Mouse (Mus musculus): ENCODE measurements around the gene Dnm3. TPM values are rescaled to one million over a fixed set of nuclear protein-coding genes. Genes with fewer than 3 reads are reported as not detected.
A peak's percentile ranks its signal among the peaks of the same experiment; 100 is the strongest.

The Dnm3 gene
- polyA plus RNA-seq, 1 experiment from 2014 or later: 12.9 TPM

GRCm38 (mm10) chr1:161957964-161958950, 519.6 kb downstream of the Dnm3 start:
- no peak overlapping the region for H3K4me3 ChIP-seq (ENCODE audit: low read depth, low read length)
- DNase-seq (ENCODE audit: low spot score) (no peak), ATAC-seq (ENCODE audit: insufficient read depth, low FRiP score, low TSS enrichment) (no peak)
- no peak overlapping the region for H3K9ac ChIP-seq (ENCODE audit: low read length)
- H3K36me3 ChIP-seq (ENCODE audit: control insufficient read depth, insufficient read depth, low read length): no peaks in the 10 kb centered on the region
- WGBS: 84% methylated on average over 19 of the region's 19 CpGs
- no peaks in the 10 kb centered on the region for H3K9me3 ChIP-seq (ENCODE audit: control insufficient read depth, low read length)
- no peak overlapping the region for H3K27ac ChIP-seq (ENCODE audit: low read depth, low read length)
- no peaks in the 10 kb centered on the region for H3K27me3 ChIP-seq (ENCODE audit: control insufficient read depth, insufficient read depth, low read length)
- H3K4me1 ChIP-seq (ENCODE audit: control insufficient read depth, insufficient read depth, low read length): no peaks in the 10 kb centered on the region
- no peak overlapping the region for H3K4me2 ChIP-seq (ENCODE audit: low read depth)

- no peak for DNase-seq (ENCODE audit: low spot score)
These were observed 522.0 kb downstream of the Dnm3 start for GRCm38 (mm10) chr1:161955846-161956245.

GRCm38 (mm10) chr1:161952599-161952998, 525.2 kb downstream of the Dnm3 start:
- H3K4me2 ChIP-seq (ENCODE audit: low read depth): no peak overlapping the region
- ATAC-seq (ENCODE audit: insufficient read depth, low FRiP score, low TSS enrichment) (no peak), DNase-seq (ENCODE audit: low spot score) (no peak)
- H3K4me3 ChIP-seq (ENCODE audit: low read depth, low read length): no peak overlapping the region
- H3K27me3 ChIP-seq (ENCODE audit: control insufficient read depth, insufficient read depth, low read length): no peaks in the 10 kb centered on the region
- H3K36me3 ChIP-seq (ENCODE audit: control insufficient read depth, insufficient read depth, low read length): no peaks in the 10 kb centered on the region
- WGBS: 68% methylated on average over 1 of the region's 1 CpGs
- no peak overlapping the region for H3K9ac ChIP-seq (ENCODE audit: low read length)
- no peaks in the 10 kb centered on the region for H3K9me3 ChIP-seq (ENCODE audit: control insufficient read depth, low read length)
- no peaks in the 10 kb centered on the region for H3K4me1 ChIP-seq (ENCODE audit: control insufficient read depth, insufficient read depth, low read length)
- no peak overlapping the region for H3K27ac ChIP-seq (ENCODE audit: low read depth, low read length)

More at GRCm38 (mm10) chr1:161955846-161956245, 522.0 kb downstream of the Dnm3 start:
- Histone ChIP-seq H3K4me3 (ENCODE audit: low read depth, low read length) (no peak overlapping the region), H3K9ac (ENCODE audit: low read length) (no peak overlapping the region), H3K36me3 (ENCODE audit: control insufficient read depth, insufficient read depth, low read length) (no peaks in the 10 kb centered on the region), H3K4me2 (ENCODE audit: low read depth) (no peak overlapping the region), H3K27me3 (ENCODE audit: control insufficient read depth, insufficient read depth, low read length) (no peaks in the 10 kb centered on the region), H3K9me3 (ENCODE audit: control insufficient read depth, low read length) (no peaks in the 10 kb centered on the region), H3K27ac (ENCODE audit: low read depth, low read length) (no peak overlapping the region), H3K4me1 (ENCODE audit: control insufficient read depth, insufficient read depth, low read length) (no peaks in the 10 kb centered on the region)
- 67% methylated on average over 5 of the region's 5 CpGs for WGBS
- ATAC-seq (ENCODE audit: insufficient read depth, low FRiP score, low TSS enrichment): no peak

GRCm38 (mm10) chr1:161951009-161951779, 526.6 kb downstream of the Dnm3 start:
- Histone ChIP-seq H3K4me3 (ENCODE audit: low read depth, low read length) (no peak overlapping the region), H3K9ac (ENCODE audit: low read length) (no peak overlapping the region), H3K9me3 (ENCODE audit: control insufficient read depth, low read length) (no peaks in the 10 kb centered on the region), H3K36me3 (ENCODE audit: control insufficient read depth, insufficient read depth, low read length) (no peaks in the 10 kb centered on the region), H3K27me3 (ENCODE audit: control insufficient read depth, insufficient read depth, low read length) (no peaks in the 10 kb centered on the region), H3K27ac (ENCODE audit: low read depth, low read length) (no peak overlapping the region), H3K4me2 (ENCODE audit: low read depth) (no peak overlapping the region), H3K4me1 (ENCODE audit: control insufficient read depth, insufficient read depth, low read length) (no peaks in the 10 kb centered on the region)
- ATAC-seq (ENCODE audit: insufficient read depth, low FRiP score, low TSS enrichment) (no peak), DNase-seq (ENCODE audit: low spot score) (no peak)
- WGBS: 80% methylated on average over 5 of the region's 5 CpGs

GRCm38 (mm10) chr1:161942082-161942481, 535.8 kb downstream of the Dnm3 start:
- DNase-seq (ENCODE audit: low spot score) (no peak), ATAC-seq (ENCODE audit: insufficient read depth, low FRiP score, low TSS enrichment) (no peak)
- 91% methylated on average over 2 of the region's 2 CpGs for WGBS
- H3K4me1 ChIP-seq (ENCODE audit: control insufficient read depth, insufficient read depth, low read length): no peaks in the 10 kb centered on the region
- H3K4me3 ChIP-seq (ENCODE audit: low read depth, low read length): no peak overlapping the region
- no peaks in the 10 kb centered on the region for H3K27me3 ChIP-seq (ENCODE audit: control insufficient read depth, insufficient read depth, low read length)
- H3K36me3 ChIP-seq (ENCODE audit: control insufficient read depth, insufficient read depth, low read length): no peaks in the 10 kb centered on the region
- no peaks in the 10 kb centered on the region for H3K9me3 ChIP-seq (ENCODE audit: control insufficient read depth, low read length)
- H3K27ac ChIP-seq (ENCODE audit: low read depth, low read length): no peak overlapping the region
- no peak overlapping the region for H3K9ac ChIP-seq (ENCODE audit: low read length)
- no peak overlapping the region for H3K4me2 ChIP-seq (ENCODE audit: low read depth)

MicroRNA genes within 50 kb of the gene (microRNA counts, 519-probe panel; counts per million panel counts)
- microRNA mmu-miR-199a-3p (7,032 counts per million, percentile 99 among the panel's probes with 10 or more counts), microRNA mmu-miR-199a-5p (6,933 counts per million, percentile 99 among the panel's probes with 10 or more counts), microRNA mmu-miR-214 (5,083 counts per million, percentile 89 among the panel's probes with 10 or more counts)

Small RNA genes within 50 kb of the gene (microRNA-seq; reads per million reads assigned to microRNA genes)
- gene Mir199a-2: 91.9 reads per million, percentile 50 among the genes with 10 or more reads in this experiment
- 8,414 reads per million, percentile 94 among the genes with 10 or more reads in this experiment for gene Mir214

Other genes starting within 250 kb of the Dnm3 start
- 15.5 and 20.3 TPM in 2 replicates for gene Mettl13, start 70.5 kb upstream of the Dnm3 start, polyA plus RNA-seq (2014; fragmentation: Nextera tagmentation; extraction: Ambion mirVana)
- 60.8 and 63.1 TPM in 2 replicates for gene Vamp4, start 92.5 kb upstream of the Dnm3 start, polyA plus RNA-seq (2014; fragmentation: Nextera tagmentation; extraction: Ambion mirVana)
- not detected in 2 replicates for gene Myoc, start 161.1 kb upstream of the Dnm3 start, polyA plus RNA-seq (2014; fragmentation: Nextera tagmentation; extraction: Ambion mirVana)
- not detected in 2 replicates for gene Myocos, start 180.2 kb upstream of the Dnm3 start, polyA plus RNA-seq (2014; fragmentation: Nextera tagmentation; extraction: Ambion mirVana)